Mouse (Mus musculus) hindbrain, embryonic 10.5 days (tissue): ENCODE measurements around the gene Prss27. TPM values are rescaled to one million over a fixed set of nuclear protein-coding genes. Genes with fewer than 3 reads are reported as not detected.

ENCODE experiments used
- DNase-seq: peaks from one replicate; pipeline ENCODE4 v3.0.0-alpha.2; 2017; ENCODE audit warnings: low spot score
- H3K27ac ChIP-seq: fragments of 300-500 bp; sonication (generic); 2 replicates; pipeline ENCODE4 v1.5.1; 2016; ENCODE audit warnings: mild to moderate bottlenecking, moderate library complexity
- H3K27me3 ChIP-seq: fragments of 300-500 bp; sonication (generic); 2 replicates; pipeline ENCODE4 v1.6.1; 2016; ENCODE audit warnings: mild to moderate bottlenecking; ENCODE audit not compliant: poor library complexity, insufficient read depth, severe bottlenecking
- H3K36me3 ChIP-seq: fragments of 300-500 bp; sonication (generic); 2 replicates; pipeline ENCODE4 v1.6.1; 2016; ENCODE audit warnings: mild to moderate bottlenecking, moderate library complexity
- H3K4me1 ChIP-seq: fragments of 300-500 bp; sonication (generic); replicated peaks from 2 replicates; pipeline ENCODE4 v1.6.1; 2016; ENCODE audit warnings: mild to moderate bottlenecking
- H3K4me3 ChIP-seq: fragments of 300-500 bp; sonication (generic); 2 replicates; pipeline ENCODE4 v1.5.1; 2016; ENCODE audit warnings: mild to moderate bottlenecking, moderate library complexity
- H3K9me3 ChIP-seq: fragments of 300-500 bp; sonication (generic); 2 replicates; pipeline ENCODE4 v1.6.1; 2016; ENCODE audit warnings: mild to moderate bottlenecking, moderate library complexity
- WGBS: fragments of 180-500 bp; shearing (Covaris S2); methylation state at CpG from one replicate; pipeline ENCODE4 v1.1.7; 2016; 5-methylcytosine and 5-hydroxymethylcytosine counted together
- polyA plus RNA-seq: library from polyadenylated mRNA; unstranded; fragments of >200 nt; fragmentation: Nextera tagmentation; extraction: Ambion mirVana; gene quantifications from 2 replicates; pipeline ENCODE4 v1.2.1, GENCODE M21; 2016

Gene Prss27
- polyA plus RNA-seq, 1 experiment from 2014 or later, result 0.24 TPM

- no peaks in the 10 kb centered on the region for H3K9me3 ChIP-seq
- H3K4me3 ChIP-seq, result no peak overlapping the region
- no peak overlapping the region for H3K27ac ChIP-seq
- no peak for DNase-seq
- no peaks in the 10 kb centered on the region for H3K27me3 ChIP-seq
- H3K36me3 ChIP-seq, result peaks cover 33% of the 10 kb centered on the region
- no peaks in the 10 kb centered on the region for H3K4me1 ChIP-seq
- WGBS, result 74% methylated on average over 5 of the region's 5 CpGs
Measured at GRCm38 (mm10) chr17:24044482-24044881, 6.5 kb downstream of the Prss27 start.

GRCm38 (mm10) chr17:24045608-24046007 is 7.7 kb downstream of the Prss27 start:
- no peak for DNase-seq
- H3K4me1 ChIP-seq, result no peaks in the 10 kb centered on the region
- no peak overlapping the region for H3K27ac ChIP-seq
- H3K36me3 ChIP-seq, result peaks cover 44% of the 10 kb centered on the region
- no peak overlapping the region for H3K4me3 ChIP-seq
- 78% methylated on average over 10 of the region's 10 CpGs for WGBS
- no peaks in the 10 kb centered on the region for H3K27me3 ChIP-seq
- H3K9me3 ChIP-seq, result no peaks in the 10 kb centered on the region

- Histone ChIP-seq H3K9me3 (no peaks in the 10 kb centered on the region), H3K4me3 (no peak overlapping the region), H3K4me1 (no peaks in the 10 kb centered on the region), H3K36me3 (peaks cover 48% of the 10 kb centered on the region), H3K27ac (no peak overlapping the region), H3K27me3 (no peaks in the 10 kb centered on the region)
- 40% methylated on average over 5 of the region's 5 CpGs for WGBS
- DNase-seq, result no peak
Measured at GRCm38 (mm10) chr17:24046026-24046425, 8.1 kb downstream of the Prss27 start.

GRCm38 (mm10) chr17:24048053-24048452 is 10.1 kb downstream of the Prss27 start:
- Histone ChIP-seq H3K27ac (no peak overlapping the region), H3K4me1 (no peaks in the 10 kb centered on the region), H3K9me3 (no peaks in the 10 kb centered on the region), H3K27me3 (no peaks in the 10 kb centered on the region), H3K36me3 (peaks cover 67% of the 10 kb centered on the region), H3K4me3 (no peak overlapping the region)
- WGBS, result 89% methylated on average over 5 of the region's 5 CpGs
- no peak for DNase-seq

- Histone ChIP-seq H3K27ac (no peak overlapping the region), H3K9me3 (no peaks in the 10 kb centered on the region), H3K4me1 (no peaks in the 10 kb centered on the region), H3K36me3 (peaks cover 77% of the 10 kb centered on the region), H3K4me3 (no peak overlapping the region), H3K27me3 (no peaks in the 10 kb centered on the region)
- DNase-seq, result no peak
- WGBS, result 93% methylated on average over 8 of the region's 8 CpGs
Measured at GRCm38 (mm10) chr17:24049008-24049407, 11.1 kb downstream of the Prss27 start.

GRCm38 (mm10) chr17:24056636-24057625 is 19.0 kb downstream of the Prss27 start:
- WGBS, result 94% methylated on average over 14 of the region's 14 CpGs
- peaks cover 95% of the 10 kb centered on the region for H3K36me3 ChIP-seq

GRCm38 (mm10) chr17:24057730-24058245 is 19.8 kb downstream of the Prss27 start:
- Histone ChIP-seq H3K4me1 (no peaks in the 10 kb centered on the region), H3K4me3 (no peak overlapping the region), H3K27me3 (no peaks in the 10 kb centered on the region), H3K36me3 (peaks cover 93% of the 10 kb centered on the region), H3K27ac (no peak overlapping the region), H3K9me3 (no peaks in the 10 kb centered on the region)
- no peak for DNase-seq
- WGBS, result 94% methylated on average over 5 of the region's 5 CpGs

More at GRCm38 (mm10) chr17:24056636-24057625, 19.0 kb downstream of the Prss27 start:
- no peaks in the 10 kb centered on the region for H3K27me3 ChIP-seq
- H3K27ac ChIP-seq, result no peak overlapping the region
- H3K4me1 ChIP-seq, result no peaks in the 10 kb centered on the region
- no peak overlapping the region for H3K4me3 ChIP-seq
- DNase-seq, result no peak
- H3K9me3 ChIP-seq, result no peaks in the 10 kb centered on the region

GRCm38 (mm10) chr17:24062459-24063155 is 24.7 kb downstream of the Prss27 start:
- Histone ChIP-seq H3K4me1 (no peaks in the 10 kb centered on the region), H3K9me3 (no peaks in the 10 kb centered on the region), H3K36me3 (peaks cover 85% of the 10 kb centered on the region), H3K27me3 (no peaks in the 10 kb centered on the region), H3K4me3 (no peak overlapping the region), H3K27ac (no peak overlapping the region)
- WGBS, result 78% methylated on average over 4 of the region's 4 CpGs
- no peak for DNase-seq

GRCm38 (mm10) chr17:24068271-24068670 is 30.3 kb downstream of the Prss27 start:
- Histone ChIP-seq H3K27ac (no peak overlapping the region), H3K36me3 (peaks cover 58% of the 10 kb centered on the region), H3K27me3 (no peaks in the 10 kb centered on the region), H3K9me3 (no peaks in the 10 kb centered on the region), H3K4me1 (peaks cover 15% of the 10 kb centered on the region), H3K4me3 (no peak overlapping the region)
- 91% methylated on average over 5 of the region's 5 CpGs for WGBS
- no peak for DNase-seq

GRCm38 (mm10) chr17:24069531-24069930 is 31.6 kb downstream of the Prss27 start:
- Histone ChIP-seq H3K4me1 (peaks cover 15% of the 10 kb centered on the region), H3K27me3 (no peaks in the 10 kb centered on the region), H3K9me3 (no peaks in the 10 kb centered on the region), H3K36me3 (peaks cover 47% of the 10 kb centered on the region), H3K27ac (no peak overlapping the region), H3K4me3 (no peak overlapping the region)
- DNase-seq, result no peak
- 90% methylated on average over 3 of the region's 3 CpGs for WGBS

- Histone ChIP-seq H3K27me3 (no peaks in the 10 kb centered on the region), H3K4me1 (peaks cover 15% of the 10 kb centered on the region), H3K27ac (peak within 1 kb of the TSS; percentile 96), H3K9me3 (no peaks in the 10 kb centered on the region), H3K4me3 (peak within 1 kb of the TSS; percentile 82), H3K36me3 (peaks cover 31% of the 10 kb centered on the region)
- under 1% methylated on average over 62 of the region's 62 CpGs for WGBS
- peak; percentile 97 for DNase-seq
Measured at GRCm38 (mm10) chr17:24072919-24073696, 35.2 kb downstream of the Prss27 start, which contains the start of gene Kctd5. TSS of gene Kctd5 (minus strand) at chr17:24073485.

- no peak overlapping the region for H3K27ac ChIP-seq
- H3K9me3 ChIP-seq, result no peaks in the 10 kb centered on the region
- H3K36me3 ChIP-seq, result peaks cover 39% of the 10 kb centered on the region
- H3K27me3 ChIP-seq, result no peaks in the 10 kb centered on the region
- 90% methylated on average over 2 of the region's 2 CpGs for WGBS
- no peak overlapping the region for H3K4me3 ChIP-seq
- H3K4me1 ChIP-seq, result peaks cover 6% of the 10 kb centered on the region
- no peak for DNase-seq
Measured at GRCm38 (mm10) chr17:24077101-24077500, 39.2 kb downstream of the Prss27 start.
